Mouse (Mus musculus) liver, embryonic 14.5 days (tissue): Measurements from ENCODE around the gene Ppm1l. TPM values are rescaled to one million over a fixed set of nuclear protein-coding genes. Genes with fewer than 3 reads are reported as not detected.
"Not testable (repeated sequence)": the region's sequence is repeated elsewhere in the genome, so short reads cannot be mapped to it uniquely, and the experiment has no call there.

Source experiments
- ATAC-seq: fragments of 200-750 bp; cut with Nextera tagmentation; 2 replicates; pipeline ENCODE4 v1.8.0; 2017; ENCODE audit warnings: moderate number of reproducible peaks, mild to moderate bottlenecking, moderate library complexity; ENCODE audit not compliant: insufficient read depth
- DNase-seq, 3 experiments: peaks; one replicate each; pipeline ENCODE4 v3.0.0-alpha.2; 2012 to 2013; ENCODE audit warnings: low read depth in 3 of 3, low spot score in 3 of 3
- H3K27ac ChIP-seq: fragments of 300-500 bp; sonication (generic); 2 replicates; pipeline ENCODE4 v1.5.1; 2014; ENCODE audit warnings: moderate library complexity, mild to moderate bottlenecking, control low read depth, inconsistent platforms
- H3K27me3 ChIP-seq: fragments of 300-500 bp; sonication (generic); 2 replicates; pipeline ENCODE4 v1.6.1; 2014; ENCODE audit warnings: mild to moderate bottlenecking, low read length, moderate library complexity; ENCODE audit not compliant: control insufficient read depth, insufficient read depth
- H3K36me3 ChIP-seq: fragments of 300-500 bp; sonication (generic); replicated peaks from 2 replicates; pipeline ENCODE4 v1.6.1; 2014; ENCODE audit warnings: low read depth; ENCODE audit not compliant: control insufficient read depth, insufficient read depth
- H3K4me1 ChIP-seq, 2 experiments: fragments of 200-500 bp in 1 of 2; fragments of 300-500 bp in 1 of 2; sonication (generic) in 1 of 2; replicated peaks; 2 replicates each; pipeline ENCODE4 v1.6.1; 2012 to 2014; ENCODE audit warnings: antibody characterized with exemption in 1 of 2, inconsistent platforms in 1 of 2, low read length in 1 of 2; ENCODE audit not compliant: control insufficient read depth in 2 of 2, insufficient read depth in 2 of 2
- H3K4me2 ChIP-seq: fragments of 300-500 bp; sonication (generic); 2 replicates; pipeline ENCODE4 v1.6.1; 2014; ENCODE audit warnings: low read depth, mild to moderate bottlenecking, control low read depth, moderate library complexity
- H3K4me3 ChIP-seq, 2 experiments: fragments of 200-500 bp in 1 of 2; fragments of 300-500 bp in 1 of 2; sonication (generic) in 1 of 2; 2 replicates each; pipeline ENCODE4 v1.5.1; 2012 to 2014; ENCODE audit warnings: low read depth in 2 of 2, low read length in 2 of 2, mild to moderate bottlenecking in 2 of 2, control low read depth in 1 of 2, inconsistent platforms in 1 of 2, moderate library complexity in 1 of 2; ENCODE audit not compliant: insufficient read depth in 1 of 2
- H3K9ac ChIP-seq: fragments of 300-500 bp; sonication (generic); replicated peaks from 2 replicates; pipeline ENCODE4 v1.6.1; 2014; ENCODE audit warnings: mild to moderate bottlenecking, control low read depth, moderate library complexity
- H3K9me3 ChIP-seq: fragments of 300-500 bp; sonication (generic); 2 replicates; pipeline ENCODE4 v1.6.1; 2016; ENCODE audit warnings: low read length, mixed read lengths; ENCODE audit not compliant: control insufficient read depth
- CTCF ChIP-seq: IDR thresholded peaks from 2 replicates; pipeline ENCODE4 v1.5.1; 2016; ENCODE audit warnings: antibody characterized with exemption, low read depth, control low read depth
- EP300 ChIP-seq: IDR thresholded peaks from 2 replicates; pipeline ENCODE4 v1.6.1; 2016; ENCODE audit warnings: antibody characterized with exemption, low read depth
- WGBS: fragments of 180-500 bp; shearing (Covaris S2); extraction: QIAGEN DNeasy Blood & Tissue Kit; methylation state at CpG from one replicate; pipeline ENCODE4 v1.1.7; 2014; ENCODE audit not compliant: insufficient replicate concordance; 5-methylcytosine and 5-hydroxymethylcytosine counted together
- polyA plus RNA-seq, 2 experiments: library from polyadenylated mRNA; depleted of rRNA in 1 of 2; stranded (reverse) in 1 of 2; unstranded in 1 of 2; fragments of >200 nt; fragmentation: Nextera tagmentation in 1 of 2; extraction: Ambion mirVana in 1 of 2; gene quantifications; 2 replicates each; pipeline versions ENCODE4 v1.2.1 to v1.2.3; 2012 to 2014

Ppm1l gene
- polyA plus RNA-seq, 2 experiments: 2.4 to 3.7 TPM

GRCm38 (mm10) chr3:69381213-69381612 lies 64.6 kb downstream of the Ppm1l start:
- 79% methylated on average over 4 of the region's 4 CpGs for WGBS
- ATAC-seq: no peak

GRCm38 (mm10) chr3:69391834-69392233 lies 75.2 kb downstream of the Ppm1l start:
- not testable (repeated sequence) for H3K4me3 ChIP-seq, ATAC-seq, DNase-seq, H3K4me2 ChIP-seq, H3K4me1 ChIP-seq, H3K9ac ChIP-seq, H3K27me3 ChIP-seq, H3K9me3 ChIP-seq, H3K27ac ChIP-seq, H3K36me3 ChIP-seq
- 78% methylated on average over 10 of the region's 10 CpGs for WGBS

More at GRCm38 (mm10) chr3:69381213-69381612, 64.6 kb downstream of the Ppm1l start:
- H3K4me1 ChIP-seq: no peaks in the 10 kb centered on the region
- H3K4me3 ChIP-seq: no peak overlapping the region
- TF ChIP-seq CTCF (no peak), EP300 (no peak)
- no peaks in the 10 kb centered on the region for H3K9me3 ChIP-seq
- DNase-seq: no peak
- H3K36me3 ChIP-seq: no peaks in the 10 kb centered on the region
- H3K27ac ChIP-seq: no peak overlapping the region
- no peaks in the 10 kb centered on the region for H3K27me3 ChIP-seq
- no peak overlapping the region for H3K9ac ChIP-seq
- no peak overlapping the region for H3K4me2 ChIP-seq

- Histone ChIP-seq H3K4me3 (no peak overlapping the region), H3K9me3 (no peaks in the 10 kb centered on the region), H3K27ac (no peak overlapping the region), H3K4me2 (no peak overlapping the region), H3K36me3 (no peaks in the 10 kb centered on the region), H3K27me3 (no peaks in the 10 kb centered on the region), H3K4me1 (no peaks in the 10 kb centered on the region), H3K9ac (no peak overlapping the region)
- DNase-seq (no peak), ATAC-seq (no peak)
- TF ChIP-seq CTCF (no peak), EP300 (no peak)
- WGBS: 75% methylated on average over 5 of the region's 5 CpGs
These were observed 75.6 kb downstream of the Ppm1l start for GRCm38 (mm10) chr3:69392298-69392697.

DNA sequence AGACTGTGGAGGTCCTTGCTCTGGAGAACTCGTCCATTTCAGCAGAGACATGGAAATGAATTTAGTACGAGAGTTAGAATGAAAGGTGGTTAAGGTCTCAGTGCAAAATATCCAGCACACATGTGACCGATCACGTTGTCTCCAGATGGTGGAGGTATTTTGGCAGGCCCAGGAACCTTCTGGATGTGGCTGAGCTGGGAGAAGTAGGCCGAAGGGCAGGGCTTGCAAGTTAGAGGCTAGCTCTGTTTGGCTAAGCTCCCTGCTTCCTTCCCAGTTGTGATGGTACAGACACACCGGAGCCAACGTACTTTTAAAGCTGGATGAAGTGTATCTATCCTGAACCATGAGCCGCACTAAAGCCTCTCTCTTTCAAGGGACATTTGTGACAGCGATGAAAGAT lies 76.4 kb downstream of the Ppm1l start:
- Histone ChIP-seq H3K4me3 (no peak overlapping the region), H3K36me3 (no peaks in the 10 kb centered on the region), H3K4me2 (no peak overlapping the region), H3K27me3 (no peaks in the 10 kb centered on the region), H3K4me1 (no peaks in the 10 kb centered on the region), H3K27ac (no peak overlapping the region), H3K9me3 (no peaks in the 10 kb centered on the region), H3K9ac (no peak overlapping the region)
- TF ChIP-seq CTCF (no peak), EP300 (no peak)
- 84% methylated on average over 9 of the region's 9 CpGs for WGBS
- DNase-seq (no peak), ATAC-seq (no peak)

DNA sequence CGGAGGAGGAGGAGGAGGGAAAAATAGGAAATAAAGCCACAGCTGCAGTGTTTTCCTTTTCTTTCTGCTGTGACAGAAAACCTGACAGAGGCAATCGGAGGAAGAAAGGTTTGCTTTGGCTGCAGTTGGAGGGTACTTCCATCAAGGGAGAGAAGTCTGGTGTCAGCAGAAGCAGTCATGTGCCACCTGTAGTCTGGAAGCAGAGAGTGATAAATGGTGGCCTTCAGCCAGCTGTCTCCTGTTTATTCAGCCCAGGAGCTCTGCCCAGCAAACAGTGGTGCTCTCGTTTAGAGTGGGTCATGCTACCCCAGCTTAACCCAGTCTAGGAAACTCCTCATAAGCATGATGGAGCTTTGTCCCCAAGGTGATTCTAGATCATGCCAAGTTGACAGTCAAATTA lies 77.3 kb downstream of the Ppm1l start:
- Histone ChIP-seq H3K27me3 (no peaks in the 10 kb centered on the region), H3K9ac (no peak overlapping the region), H3K4me1 (no peaks in the 10 kb centered on the region), H3K4me3 (no peak overlapping the region), H3K36me3 (no peaks in the 10 kb centered on the region), H3K9me3 (no peaks in the 10 kb centered on the region), H3K4me2 (no peak overlapping the region), H3K27ac (no peak overlapping the region)
- DNase-seq (no peak), ATAC-seq (no peak)
- 64% methylated on average over 3 of the region's 3 CpGs for WGBS
- TF ChIP-seq CTCF (no peak), EP300 (no peak)
